Mouse (Mus musculus) thymus, adult 2 months (tissue): ENCODE data around the gene Vmn1r53. TPM values are rescaled to one million over a fixed set of nuclear protein-coding genes. Genes with fewer than 3 reads are reported as not detected.
"Not testable (repeated sequence)": the region's sequence is repeated elsewhere in the genome, so short reads cannot be mapped to it uniquely, and the experiment has no call there.

ENCODE experiments used
- DNase-seq: peaks from one replicate; pipeline ENCODE4 v3.0.0; 2021
- H3K27ac ChIP-seq: fragments of 200-500 bp; 2 replicates; pipeline ENCODE4 v1.5.1; 2012; ENCODE audit warnings: low read length, control low read depth; ENCODE audit not compliant: control insufficient read depth, insufficient read depth
- H3K27me3 ChIP-seq: fragments of 200-500 bp; 2 replicates; pipeline ENCODE4 v1.6.1; 2012; ENCODE audit warnings: mild to moderate bottlenecking, low read length, moderate library complexity, mixed read lengths; ENCODE audit not compliant: control insufficient read depth, insufficient read depth
- H3K36me3 ChIP-seq: fragments of 200-500 bp; 2 replicates; pipeline ENCODE4 v1.6.1; 2012; ENCODE audit warnings: mild to moderate bottlenecking, low read length, moderate library complexity; ENCODE audit not compliant: control insufficient read depth, insufficient read depth
- H3K4me1 ChIP-seq: fragments of 200-500 bp; replicated peaks from 2 replicates; pipeline ENCODE4 v1.6.1; 2012; ENCODE audit warnings: low read length; ENCODE audit not compliant: control insufficient read depth, insufficient read depth
- H3K4me3 ChIP-seq: fragments of 200-500 bp; 2 replicates; pipeline ENCODE4 v1.5.1; 2012; ENCODE audit warnings: mild to moderate bottlenecking, low read length, control low read depth, moderate library complexity; ENCODE audit not compliant: control insufficient read depth, insufficient read depth
- CTCF ChIP-seq: fragments of 200-500 bp; IDR thresholded peaks from 2 replicates; pipeline ENCODE4 v1.5.1; 2012; ENCODE audit warnings: mild to moderate bottlenecking, control low read depth, low read length, moderate library complexity, borderline replicate concordance; ENCODE audit not compliant: control insufficient read depth, poor library complexity, insufficient read depth; ENCODE audit errors: extremely low read depth
- POLR2A ChIP-seq: fragments of 200-500 bp; IDR thresholded peaks from 2 replicates; pipeline ENCODE4 v1.6.1; 2012; ENCODE audit warnings: mild to moderate bottlenecking, low read length, control low read depth, moderate library complexity; ENCODE audit not compliant: control insufficient read depth, poor library complexity, insufficient read depth; ENCODE audit errors: extremely low read depth
- WGBS: fragments of 180-500 bp; shearing (Covaris S2); methylation state at CpG from one replicate; pipeline ENCODE4 v1.1.7; 2018; 5-methylcytosine and 5-hydroxymethylcytosine counted together
- polyA plus RNA-seq: library from polyadenylated mRNA; depleted of rRNA; stranded (reverse); fragments of >200 nt; gene quantifications from 2 replicates; pipeline ENCODE4 v1.2.3, GENCODE M21; 2012; rRNA removed

Gene Vmn1r53
- not detected in 2 replicates for polyA plus RNA-seq

DNA sequence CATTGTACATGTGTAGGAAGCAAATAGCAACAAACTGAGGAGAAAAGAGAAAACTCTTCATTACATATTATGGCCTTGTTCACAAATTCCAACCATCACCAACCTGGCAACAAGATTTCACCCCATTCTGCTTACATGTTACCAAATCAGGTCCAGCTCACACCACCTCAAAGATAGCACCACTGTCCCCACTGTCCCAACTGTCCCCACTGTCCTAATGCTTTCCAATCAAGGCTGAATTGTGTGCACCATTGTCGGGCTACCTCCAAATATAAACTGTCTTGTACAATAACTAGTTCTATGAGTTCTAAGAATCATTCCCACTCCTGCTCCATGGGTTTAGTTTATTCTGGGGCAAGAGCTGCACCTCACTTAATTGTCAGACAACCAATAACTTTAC is at the start of gene Vmn1r53:
Gene Vmn1r53, minus strand, starts transcription at position 101 of the 400 bp plus-strand sequence.
- Histone ChIP-seq H3K4me1 (no peaks in the 10 kb centered on the region), H3K27me3 (no peaks in the 10 kb centered on the region), H3K4me3 (no peak within 1 kb of the TSS), H3K27ac (no peak within 1 kb of the TSS), H3K36me3 (no peaks in the 10 kb centered on the region)
- no peak for TF ChIP-seq POLR2A
- TF ChIP-seq CTCF = no peak
- WGBS = 98% methylated on average over 1 of the region's 1 CpGs
- no peak for DNase-seq

DNA sequence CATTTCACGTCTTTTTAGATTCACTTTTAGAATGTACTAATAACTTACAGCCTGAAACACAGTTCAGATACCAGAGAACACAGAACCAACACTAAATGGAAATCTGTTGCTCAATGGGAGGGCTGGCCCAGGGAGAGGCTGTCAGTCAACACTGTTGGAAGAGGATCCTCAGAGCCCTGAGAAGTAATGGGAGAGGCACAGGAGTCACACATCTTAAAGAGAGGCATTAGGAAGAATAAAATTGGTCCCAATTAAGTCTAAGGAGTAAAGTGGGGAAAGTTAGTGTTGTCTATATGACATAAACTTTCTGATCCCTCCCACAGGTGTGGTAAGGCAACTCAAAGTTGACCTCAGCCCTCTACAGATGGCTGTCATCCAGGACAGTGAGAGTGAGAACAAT is 21.8 kb upstream of the Vmn1r53 start, which contains the start of gene Vmn1r54:
Gene Vmn1r54, plus strand, starts transcription at position 301 of the 400 bp plus-strand sequence.
- TF ChIP-seq CTCF (no peak), POLR2A (no peak)
- Histone ChIP-seq H3K4me3 (no peak within 1 kb of the TSS), H3K4me1 (no peaks in the 10 kb centered on the region), H3K27me3 (no peaks in the 10 kb centered on the region), H3K27ac (no peak within 1 kb of the TSS), H3K36me3 (no peaks in the 10 kb centered on the region)
- no peak for DNase-seq
- 65% methylated on average over 1 of the region's 1 CpGs for WGBS

- H3K4me1 ChIP-seq = no peaks in the 10 kb centered on the region
- H3K4me3 ChIP-seq = no peak overlapping the region
- H3K27me3 ChIP-seq = no peaks in the 10 kb centered on the region
- TF ChIP-seq POLR2A (no peak), CTCF (no peak)
- no peaks in the 10 kb centered on the region for H3K36me3 ChIP-seq
- no peak overlapping the region for H3K27ac ChIP-seq
- 87% methylated on average over 3 of the region's 3 CpGs for WGBS
- no peak for DNase-seq
Measured at GRCm38 (mm10) chr6:90244019-90244418, 19.8 kb upstream of the Vmn1r53 start.

- H3K4me3 ChIP-seq = no peak overlapping the region
- DNase-seq = no peak
- H3K36me3 ChIP-seq = no peaks in the 10 kb centered on the region
- no peaks in the 10 kb centered on the region for H3K27me3 ChIP-seq
- 65% methylated on average over 27 of the region's 27 CpGs for whole genome bisulfite sequencing
- TF ChIP-seq CTCF = no peak
- no peak for TF ChIP-seq POLR2A
- no peaks in the 10 kb centered on the region for H3K4me1 ChIP-seq
- H3K27ac ChIP-seq = no peak overlapping the region
Measured at GRCm38 (mm10) chr6:90232681-90233080, 8.4 kb upstream of the Vmn1r53 start.

- not testable (repeated sequence) for H3K27me3 ChIP-seq, H3K27ac ChIP-seq, DNase-seq, H3K36me3 ChIP-seq, H3K4me1 ChIP-seq, H3K4me3 ChIP-seq
- whole genome bisulfite sequencing = 93% methylated on average over 4 of the region's 4 CpGs
Measured at GRCm38 (mm10) chr6:90232114-90232513, 7.9 kb upstream of the Vmn1r53 start.

GRCm38 (mm10) chr6:90202493-90202892 is 21.7 kb downstream of the Vmn1r53 start, which contains the start of gene V1ra8:
V1ra8 (plus strand) TSS chr6:90202793.
- not testable (repeated sequence) for H3K27me3 ChIP-seq, H3K4me3 ChIP-seq, H3K36me3 ChIP-seq, H3K27ac ChIP-seq, DNase-seq, H3K4me1 ChIP-seq
- WGBS = 78% methylated on average over 2 of the region's 2 CpGs

DNA sequence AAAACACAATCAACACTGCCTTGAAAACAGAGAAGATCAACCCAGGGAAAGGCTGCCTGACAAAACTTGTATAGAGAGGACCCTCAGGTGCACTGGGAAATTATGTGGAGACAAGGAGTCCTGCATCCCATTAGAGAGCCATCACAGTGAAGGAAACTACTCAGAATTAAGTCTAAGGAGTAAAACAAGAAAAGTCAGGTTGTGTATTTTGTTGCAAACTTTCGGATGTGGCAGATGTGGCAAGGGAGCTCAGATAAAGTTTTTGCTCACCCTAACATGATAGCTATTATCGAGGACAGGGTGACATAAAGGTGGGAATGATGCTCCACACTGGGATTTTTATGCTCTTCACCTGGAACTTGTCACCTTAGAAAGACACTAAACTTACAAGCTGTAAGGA is 49.7 kb downstream of the Vmn1r53 start, which contains the start of gene Vmn1r52:
Gene Vmn1r52, plus strand, starts transcription at position 301 of the 400 bp plus-strand sequence.
- Histone ChIP-seq H3K4me1 (no peaks in the 10 kb centered on the region), H3K36me3 (no peaks in the 10 kb centered on the region), H3K27me3 (no peaks in the 10 kb centered on the region), H3K4me3 (no peak within 1 kb of the TSS), H3K27ac (no peak within 1 kb of the TSS)
- no peak for DNase-seq
- TF ChIP-seq POLR2A (no peak), CTCF (no peak)
- WGBS = 67% methylated on average over 2 of the region's 2 CpGs

Other genes starting within 250 kb of the Vmn1r53 start
- not detected in 2 replicates for gene Vmn1r47, start 208.3 kb downstream of the Vmn1r53 start, polyA plus RNA-seq
- gene Vmn1r48, start 187.6 kb downstream of the Vmn1r53 start, polyA plus RNA-seq = not detected in 2 replicates
- not detected in 2 replicates for gene Vmn1r49, start 145.9 kb downstream of the Vmn1r53 start, polyA plus RNA-seq
- not detected in 2 replicates for gene Vmn1r50, start 123.0 kb downstream of the Vmn1r53 start, polyA plus RNA-seq
- not detected in 2 replicates for gene Vmn1r51, start 101.8 kb downstream of the Vmn1r53 start, polyA plus RNA-seq
- not detected in 2 replicates for gene Vmn1r52, start 49.6 kb downstream of the Vmn1r53 start, polyA plus RNA-seq
- not detected in 2 replicates for gene V1ra8, start 21.6 kb downstream of the Vmn1r53 start, polyA plus RNA-seq
- not detected in 2 replicates for gene Vmn1r54, start 21.9 kb upstream of the Vmn1r53 start, polyA plus RNA-seq
- gene BC048671, start 76.8 kb upstream of the Vmn1r53 start, polyA plus RNA-seq = not detected in 2 replicates
- gene Chst13, start 100.7 kb upstream of the Vmn1r53 start, polyA plus RNA-seq = 0.50 and 0.57 TPM in 2 replicates
- gene Uroc1, start 108.8 kb upstream of the Vmn1r53 start, polyA plus RNA-seq = 0.09 and 1.1 TPM in 2 replicates
- 42.9 and 66.5 TPM in 2 replicates for gene Zxdc, start 145.1 kb upstream of the Vmn1r53 start, polyA plus RNA-seq
- gene Cfap100, start 204.4 kb upstream of the Vmn1r53 start, polyA plus RNA-seq = 0.05 and 0.26 TPM in 2 replicates
- 18.6 and 23.8 TPM in 2 replicates for gene Klf15, start 238.1 kb upstream of the Vmn1r53 start, polyA plus RNA-seq